Mouse (Mus musculus): ENCODE data around the gene 3110040M04Rik. TPM values are rescaled to one million over a fixed set of nuclear protein-coding genes. Genes with fewer than 3 reads are reported as not detected.
A peak's percentile ranks its signal among the peaks of the same experiment; 100 is the strongest.

3110040M04Rik gene
- polyA plus RNA-seq, 1 experiment from 2014 or later = not detected

DNA sequence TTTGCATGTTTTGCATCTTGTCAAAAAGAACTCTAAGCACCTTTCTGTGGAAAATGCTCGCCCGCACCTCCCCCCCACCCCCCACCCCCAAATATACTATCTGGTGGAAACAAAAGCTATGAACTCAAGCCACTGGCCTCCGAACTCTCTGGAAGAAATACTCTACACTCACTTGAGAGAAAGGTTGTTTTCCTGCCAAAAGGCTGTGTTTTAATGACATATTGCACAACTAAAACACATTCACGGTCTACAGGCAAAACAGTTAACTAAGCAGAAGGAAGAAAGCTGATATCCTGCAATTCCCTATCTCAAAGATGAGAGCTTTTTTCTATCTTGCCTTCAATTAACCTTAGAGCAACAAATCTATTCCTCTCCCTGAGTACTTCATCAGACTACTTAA lies 39.4 kb downstream of the 3110040M04Rik start:
- H3K9me3 ChIP-seq (ENCODE audit: control insufficient read depth, low read length) = peaks cover 7% of the 10 kb centered on the region; the same call in 1 of the 2 replicates
- no peak overlapping the region for H3K4me2 ChIP-seq (replicated peaks)
- H3K36me3 ChIP-seq (replicated peaks; ENCODE audit: control insufficient read depth, insufficient read depth) = no peaks in the 10 kb centered on the region
- WGBS = 97% methylated on average over 4 of the region's 4 CpGs
- H3K9ac ChIP-seq = no peak overlapping the region
- H3K4me1 ChIP-seq (replicated peaks; ENCODE audit: control insufficient read depth, insufficient read depth, low read length) = no peaks in the 10 kb centered on the region
- no peak overlapping the region for H3K27ac ChIP-seq
- H3K4me3 ChIP-seq (replicated peaks; ENCODE audit: low read length) = no peak overlapping the region
- no peak for ATAC-seq (ENCODE audit: low FRiP score)
- DNase-seq (ENCODE audit: low spot score) = no peak
- no peaks in the 10 kb centered on the region for H3K27me3 ChIP-seq (ENCODE audit: control insufficient read depth, insufficient read depth, low read length)

- Histone ChIP-seq H3K9me3 (ENCODE audit: control insufficient read depth, low read length) (peaks cover 7% of the 10 kb centered on the region; the same call in 1 of the 2 replicates), H3K9ac (no peak overlapping the region), H3K4me1 (replicated peaks; ENCODE audit: control insufficient read depth, insufficient read depth, low read length) (no peaks in the 10 kb centered on the region), H3K36me3 (replicated peaks; ENCODE audit: control insufficient read depth, insufficient read depth) (no peaks in the 10 kb centered on the region), H3K27ac (no peak overlapping the region), H3K27me3 (ENCODE audit: control insufficient read depth, insufficient read depth, low read length) (no peaks in the 10 kb centered on the region), H3K4me3 (replicated peaks; ENCODE audit: low read length) (no peak overlapping the region), H3K4me2 (replicated peaks) (no peak overlapping the region)
- ATAC-seq (ENCODE audit: low FRiP score) = no peak
- 90% methylated on average over 5 of the region's 5 CpGs for WGBS
- DNase-seq (ENCODE audit: low spot score) = no peak
These were observed 40.1 kb downstream of the 3110040M04Rik start for GRCm38 (mm10) chr1:151244013-151244412.

DNA sequence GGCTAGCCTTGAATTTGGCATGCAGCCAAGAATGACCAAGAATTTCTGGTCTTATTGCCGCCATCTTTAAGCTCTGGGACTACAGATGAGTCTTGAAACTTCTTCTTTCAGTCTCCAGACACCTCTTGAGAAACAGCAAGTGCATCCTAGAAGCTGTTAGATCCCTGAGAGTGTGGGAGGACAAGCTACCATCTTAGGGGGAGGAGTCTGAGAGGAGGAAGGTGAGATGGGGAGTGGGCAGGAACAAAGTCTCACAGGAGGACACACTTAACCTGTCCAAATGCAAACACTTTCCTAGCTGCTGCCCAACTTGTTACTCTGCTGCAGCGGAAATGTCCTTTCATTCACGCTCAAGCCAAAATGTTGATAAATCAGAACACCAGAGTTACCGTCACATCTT lies 40.8 kb downstream of the 3110040M04Rik start:
- Histone ChIP-seq H3K4me2 (replicated peaks) (no peak overlapping the region), H3K9me3 (ENCODE audit: control insufficient read depth, low read length) (peaks cover 7% of the 10 kb centered on the region; the same call in 1 of the 2 replicates), H3K4me3 (replicated peaks; ENCODE audit: low read length) (no peak overlapping the region), H3K36me3 (replicated peaks; ENCODE audit: control insufficient read depth, insufficient read depth) (no peaks in the 10 kb centered on the region), H3K4me1 (replicated peaks; ENCODE audit: control insufficient read depth, insufficient read depth, low read length) (no peaks in the 10 kb centered on the region), H3K27ac (no peak overlapping the region), H3K27me3 (ENCODE audit: control insufficient read depth, insufficient read depth, low read length) (no peaks in the 10 kb centered on the region), H3K9ac (no peak overlapping the region)
- ATAC-seq (ENCODE audit: low FRiP score) (no peak), DNase-seq (ENCODE audit: low spot score) (no peak)
- WGBS = 95% methylated on average over 4 of the region's 4 CpGs

DNA sequence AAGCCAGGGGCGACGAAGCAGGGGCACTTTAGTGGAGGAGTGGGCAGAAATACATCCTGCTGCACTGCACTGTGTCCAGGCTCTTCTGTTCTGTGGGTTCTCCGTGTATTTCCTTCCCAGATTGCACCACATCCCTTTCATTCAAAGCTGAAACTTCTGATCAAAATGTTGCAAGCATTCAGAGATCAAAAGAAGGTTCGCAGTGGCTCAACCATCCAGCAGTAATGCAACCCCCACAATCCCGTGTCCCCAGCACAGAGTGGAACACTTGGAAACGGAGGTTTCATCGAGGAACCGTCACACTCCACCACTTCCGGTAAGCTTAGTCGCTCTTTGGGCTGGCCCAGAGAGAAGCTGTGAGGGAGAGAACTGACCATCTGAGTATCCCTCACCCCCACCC lies 41.2 kb downstream of the 3110040M04Rik start:
- Histone ChIP-seq H3K9ac (no peak overlapping the region), H3K27me3 (ENCODE audit: control insufficient read depth, insufficient read depth, low read length) (no peaks in the 10 kb centered on the region), H3K9me3 (ENCODE audit: control insufficient read depth, low read length) (peaks cover 7% of the 10 kb centered on the region; the same call in 1 of the 2 replicates)

GRCm38 (mm10) chr1:151245846-151246245 lies 41.9 kb downstream of the 3110040M04Rik start:
- 54% methylated on average over 2 of the region's 2 CpGs for WGBS
- no peak for ATAC-seq (ENCODE audit: low FRiP score)
- no peak for DNase-seq (ENCODE audit: low spot score)
- H3K27me3 ChIP-seq (ENCODE audit: control insufficient read depth, insufficient read depth, low read length) = no peaks in the 10 kb centered on the region
- no peaks in the 10 kb centered on the region for H3K4me1 ChIP-seq (replicated peaks; ENCODE audit: control insufficient read depth, insufficient read depth, low read length)
- H3K4me2 ChIP-seq (replicated peaks) = no peak overlapping the region
- H3K9me3 ChIP-seq (ENCODE audit: control insufficient read depth, low read length) = peaks cover 4% of the 10 kb centered on the region; the same call in 1 of the 2 replicates
- H3K9ac ChIP-seq = no peak overlapping the region
- no peak overlapping the region for H3K27ac ChIP-seq
- no peaks in the 10 kb centered on the region for H3K36me3 ChIP-seq (replicated peaks; ENCODE audit: control insufficient read depth, insufficient read depth)
- no peak overlapping the region for H3K4me3 ChIP-seq (replicated peaks; ENCODE audit: low read length)

More for the DNA sequence above, 41.2 kb downstream of the 3110040M04Rik start:
- H3K36me3 ChIP-seq (replicated peaks; ENCODE audit: control insufficient read depth, insufficient read depth) = no peaks in the 10 kb centered on the region
- no peak overlapping the region for H3K4me2 ChIP-seq (replicated peaks)
- H3K27ac ChIP-seq = no peak overlapping the region
- no peak overlapping the region for H3K4me3 ChIP-seq (replicated peaks; ENCODE audit: low read length)
- no peaks in the 10 kb centered on the region for H3K4me1 ChIP-seq (replicated peaks; ENCODE audit: control insufficient read depth, insufficient read depth, low read length)
- no peak for ATAC-seq (ENCODE audit: low FRiP score)
- no peak for DNase-seq (ENCODE audit: low spot score)
- 88% methylated on average over 10 of the region's 10 CpGs for WGBS

DNA sequence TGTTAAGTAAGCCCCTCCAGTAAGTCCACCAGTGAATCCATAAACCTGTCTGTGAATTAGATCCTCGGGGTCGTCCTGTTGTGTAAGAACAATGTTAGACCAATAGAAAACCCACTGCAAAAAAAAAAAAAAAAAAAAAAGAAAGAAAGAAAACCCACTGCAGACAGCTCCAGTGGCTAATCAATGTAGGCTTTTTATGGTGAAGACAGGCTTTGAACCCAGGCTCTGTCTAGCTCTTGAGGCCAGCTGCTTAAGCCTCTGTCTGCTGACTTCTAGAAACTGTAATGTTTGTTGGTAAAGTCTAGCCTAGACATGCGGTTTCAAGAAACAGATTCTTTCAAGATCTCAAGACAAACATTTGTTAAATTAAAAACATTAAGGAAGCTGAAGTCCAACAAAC lies 46.2 kb downstream of the 3110040M04Rik start:
- no peaks in the 10 kb centered on the region for H3K27me3 ChIP-seq (ENCODE audit: control insufficient read depth, insufficient read depth, low read length)
- H3K4me1 ChIP-seq (replicated peaks; ENCODE audit: control insufficient read depth, insufficient read depth, low read length) = no peaks in the 10 kb centered on the region
- ATAC-seq (ENCODE audit: low FRiP score) (no peak), DNase-seq (ENCODE audit: low spot score) (no peak)
- no peak overlapping the region for H3K4me3 ChIP-seq (replicated peaks; ENCODE audit: low read length)
- WGBS = 92% methylated on average over 3 of the region's 3 CpGs
- H3K9ac ChIP-seq = no peak overlapping the region
- no peak overlapping the region for H3K27ac ChIP-seq
- no peaks in the 10 kb centered on the region for H3K9me3 ChIP-seq (ENCODE audit: control insufficient read depth, low read length)
- H3K4me2 ChIP-seq (replicated peaks) = no peak overlapping the region
- H3K36me3 ChIP-seq (replicated peaks; ENCODE audit: control insufficient read depth, insufficient read depth) = no peaks in the 10 kb centered on the region

GRCm38 (mm10) chr1:151250529-151251193 lies 46.7 kb downstream of the 3110040M04Rik start:
- no peaks in the 10 kb centered on the region for H3K4me1 ChIP-seq (replicated peaks; ENCODE audit: control insufficient read depth, insufficient read depth, low read length)
- H3K36me3 ChIP-seq (replicated peaks; ENCODE audit: control insufficient read depth, insufficient read depth) = no peaks in the 10 kb centered on the region
- H3K27me3 ChIP-seq (ENCODE audit: control insufficient read depth, insufficient read depth, low read length) = no peaks in the 10 kb centered on the region
- no peaks in the 10 kb centered on the region for H3K9me3 ChIP-seq (ENCODE audit: control insufficient read depth, low read length)
- ATAC-seq (ENCODE audit: low FRiP score) (peak; percentile 62), DNase-seq (ENCODE audit: low spot score) (no peak)
- no peak overlapping the region for H3K4me3 ChIP-seq (replicated peaks; ENCODE audit: low read length)
- 52% methylated on average over 18 of the region's 18 CpGs for WGBS
- H3K4me2 ChIP-seq (replicated peaks) = peak overlapping the region; percentile 8; the same call in 1 of the 2 replicates
- no peak overlapping the region for H3K9ac ChIP-seq
- H3K27ac ChIP-seq = no peak overlapping the region

DNA sequence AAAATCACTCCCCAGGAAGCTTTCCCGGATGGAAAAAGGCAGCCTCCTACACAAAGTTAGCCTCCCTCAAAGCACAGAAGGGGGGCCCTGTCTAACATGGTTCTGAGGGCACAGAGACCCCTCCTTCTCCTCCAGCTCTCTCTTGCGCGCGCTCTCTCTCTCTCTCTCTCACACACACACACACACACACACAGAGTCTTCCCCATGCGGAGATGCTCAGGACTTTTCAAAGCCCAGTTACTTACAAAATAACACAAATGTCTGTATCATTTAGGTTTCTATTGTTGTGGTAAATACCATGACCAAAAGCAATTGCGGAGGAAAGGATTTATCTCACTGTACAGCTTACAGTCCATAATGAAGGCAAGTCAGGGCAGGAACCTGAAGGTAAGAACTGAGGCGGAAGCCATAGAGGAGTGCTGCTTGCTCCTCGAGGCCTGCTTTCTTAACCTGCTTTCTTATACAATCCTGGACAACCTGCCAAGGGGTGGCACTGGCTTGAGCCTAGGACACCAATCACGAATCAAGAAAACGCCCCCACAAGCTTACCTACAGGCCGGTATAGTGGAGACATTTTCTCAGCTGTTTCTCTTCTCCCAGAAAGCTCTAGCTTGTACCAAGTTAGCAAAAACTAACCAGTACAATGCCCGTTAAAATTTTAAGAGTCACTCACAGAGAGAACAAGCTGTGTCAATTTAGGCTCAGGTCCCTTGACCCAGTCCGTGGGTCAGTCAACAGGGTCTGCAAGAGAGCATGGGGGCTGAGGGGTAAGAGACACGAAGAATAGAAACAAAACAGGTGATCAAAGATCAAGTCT lies 47.5 kb downstream of the 3110040M04Rik start:
- no peak for DNase-seq (ENCODE audit: low spot score)
- Histone ChIP-seq H3K4me2 (replicated peaks) (peak overlapping the region; percentile 8; the same call in 1 of the 2 replicates), H3K4me1 (replicated peaks; ENCODE audit: control insufficient read depth, insufficient read depth, low read length) (no peaks in the 10 kb centered on the region), H3K27ac (no peak overlapping the region), H3K9me3 (ENCODE audit: control insufficient read depth, low read length) (no peaks in the 10 kb centered on the region), H3K36me3 (replicated peaks; ENCODE audit: control insufficient read depth, insufficient read depth) (no peaks in the 10 kb centered on the region), H3K27me3 (ENCODE audit: control insufficient read depth, insufficient read depth, low read length) (no peaks in the 10 kb centered on the region), H3K4me3 (replicated peaks; ENCODE audit: low read length) (no peak overlapping the region), H3K9ac (no peak overlapping the region)
- peak; percentile 34; the same call in 1 of the 2 replicates for ATAC-seq (ENCODE audit: low FRiP score)
- 82% methylated on average over 14 of the region's 14 CpGs for WGBS
